Mouse (Mus musculus) R1 (cell line): Measurements from ENCODE around the gene Mbnl2.
A peak's percentile ranks its signal among the peaks of the same experiment; 100 is the strongest.

ENCODE experiments used
- DNase-seq: peaks from one replicate; pipeline ENCODE4 v3.0.0-alpha.2; 2018; ENCODE audit warnings: low read depth, low spot score

The Mbnl2 gene

DNA sequence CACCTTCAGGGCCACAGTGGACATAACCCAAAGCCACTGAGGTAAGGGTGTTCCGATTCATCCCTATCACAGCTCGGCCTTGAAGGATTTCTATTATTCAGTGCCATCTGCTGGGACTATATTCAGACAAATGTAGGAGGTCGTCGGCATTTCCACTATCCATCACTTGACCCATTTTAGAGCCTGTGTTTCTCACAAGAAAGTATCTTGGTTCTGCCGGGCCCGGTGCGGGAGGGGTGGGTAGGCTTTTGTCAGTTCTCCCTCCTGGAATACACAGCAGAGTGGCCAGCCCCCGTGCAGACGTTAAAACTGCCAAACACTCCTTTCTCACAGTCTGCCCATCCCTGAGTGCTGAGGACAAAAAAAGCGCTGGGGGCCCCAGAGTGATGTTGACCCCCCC is 134.4 kb downstream of the Mbnl2 start:
- no peak for DNase-seq

DNA sequence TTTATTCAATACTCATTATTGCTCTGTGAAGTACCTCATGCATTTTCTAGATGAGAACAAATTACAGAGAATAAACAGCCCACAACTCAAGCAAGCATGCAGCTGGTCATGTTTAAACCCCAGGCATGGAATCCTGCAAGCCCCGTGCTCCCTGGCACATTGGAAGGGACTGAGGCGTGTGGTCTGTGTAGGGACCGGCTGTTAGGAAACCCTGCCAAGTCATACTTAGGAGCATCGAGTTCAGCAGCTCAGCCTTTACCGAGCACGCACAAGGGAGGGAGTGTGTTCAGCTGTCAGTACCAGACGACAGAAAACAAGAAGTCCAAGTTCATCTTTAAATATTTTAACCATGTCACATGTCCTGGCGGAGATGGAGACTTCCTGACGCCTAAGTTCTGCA is 141.4 kb downstream of the Mbnl2 start:
- no peak for DNase-seq

DNA sequence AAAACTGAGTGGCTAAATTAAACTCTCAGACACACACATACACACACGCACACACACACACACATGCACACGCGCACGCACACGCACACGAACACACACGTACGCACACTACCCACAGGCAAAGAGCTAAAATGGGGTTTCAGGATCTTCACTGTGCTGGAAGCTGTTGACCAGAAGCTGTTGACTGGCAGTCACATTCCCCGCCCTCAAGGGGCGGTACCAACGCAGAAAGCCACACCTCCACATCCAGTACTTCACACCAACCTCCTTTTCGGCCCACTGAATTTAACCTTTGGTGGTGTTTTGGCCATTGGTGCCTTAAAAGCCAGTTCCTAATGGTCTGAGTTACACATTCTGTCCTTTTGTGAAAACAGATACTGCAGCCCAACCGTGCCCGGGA is 143.5 kb downstream of the Mbnl2 start:
- peak; percentile 77 for DNase-seq

DNA sequence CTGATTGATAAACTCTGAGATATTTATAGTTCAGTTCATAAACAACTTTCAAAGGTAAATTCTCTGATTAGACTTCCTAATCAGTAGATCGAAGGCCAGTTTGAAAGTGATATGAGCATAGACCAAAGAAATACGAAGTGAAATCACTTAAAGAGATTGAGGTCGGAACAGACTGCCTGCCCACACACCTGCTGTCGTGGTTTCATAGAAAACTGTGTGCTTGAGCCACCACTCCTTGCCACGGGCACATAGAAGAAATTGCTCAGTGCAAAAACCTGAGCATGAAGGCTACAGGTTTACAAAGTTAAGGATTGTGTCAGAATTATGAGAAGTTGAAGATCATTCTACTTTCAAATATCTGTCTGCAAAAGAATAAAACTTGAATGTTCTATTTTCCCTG is 153.0 kb downstream of the Mbnl2 start:
- no peak for DNase-seq

DNA sequence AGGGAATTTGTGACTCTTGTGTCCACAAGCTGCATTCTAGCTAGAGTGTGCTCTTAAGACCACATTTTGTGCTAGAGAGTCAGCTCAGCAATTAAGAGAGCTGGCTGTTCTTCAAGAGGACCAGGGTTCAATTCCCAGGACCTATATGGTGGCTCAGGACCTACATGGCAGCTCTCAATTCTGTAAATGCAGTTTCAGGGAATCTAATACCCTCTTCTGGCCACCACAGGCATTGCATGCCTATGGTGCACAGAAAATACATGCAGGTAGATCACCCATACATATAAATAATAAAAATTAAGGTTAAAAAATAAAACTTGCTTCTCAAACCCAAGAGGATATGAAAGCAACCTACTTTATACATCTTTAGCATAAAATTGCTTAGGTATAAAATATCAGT is 157.3 kb downstream of the Mbnl2 start:
- peak; percentile 42 for DNase-seq

DNA sequence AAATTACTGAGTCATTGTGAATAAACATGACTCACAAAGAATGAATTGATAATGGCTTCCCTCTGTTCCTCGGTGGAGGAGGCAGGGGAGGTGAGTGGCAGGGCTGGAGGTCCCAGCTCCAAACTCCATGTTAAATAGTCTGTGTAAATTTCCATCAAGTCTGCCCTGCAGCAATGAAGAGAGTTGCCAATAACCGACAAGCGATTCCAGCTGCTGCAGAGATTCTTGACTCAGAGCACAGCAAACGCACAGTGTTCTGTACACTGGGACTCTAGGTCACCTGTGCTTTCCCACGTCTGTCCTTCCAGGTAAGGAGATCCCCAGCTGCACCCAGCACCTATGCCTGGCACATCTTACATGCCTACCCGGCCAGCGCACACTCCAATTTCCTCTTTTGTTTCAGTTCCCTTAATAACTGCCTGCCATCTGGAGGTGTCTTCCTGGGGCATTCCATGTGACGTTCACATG is 158.5 kb downstream of the Mbnl2 start:
- DNase-seq, result no peak

DNA sequence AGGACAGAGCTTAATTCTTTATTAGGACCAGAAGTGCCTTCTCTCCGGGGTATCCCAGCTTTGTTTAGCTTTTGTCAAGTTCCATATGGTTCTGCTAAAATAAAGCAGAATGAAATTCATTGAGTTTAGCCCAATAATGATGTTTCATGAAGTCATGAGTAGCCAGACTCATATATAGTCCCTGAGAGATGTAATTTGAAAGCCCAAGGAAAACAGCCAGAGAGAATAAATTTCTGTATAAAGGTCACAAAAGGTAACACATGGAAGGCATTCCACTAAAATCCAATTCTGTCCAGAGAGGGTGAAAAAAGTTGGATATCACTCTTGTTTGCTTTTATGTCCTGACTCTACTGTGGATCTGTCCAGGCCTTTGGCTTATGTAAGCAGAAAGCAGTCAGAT is 159.4 kb downstream of the Mbnl2 start:
- DNase-seq, result no peak

DNA sequence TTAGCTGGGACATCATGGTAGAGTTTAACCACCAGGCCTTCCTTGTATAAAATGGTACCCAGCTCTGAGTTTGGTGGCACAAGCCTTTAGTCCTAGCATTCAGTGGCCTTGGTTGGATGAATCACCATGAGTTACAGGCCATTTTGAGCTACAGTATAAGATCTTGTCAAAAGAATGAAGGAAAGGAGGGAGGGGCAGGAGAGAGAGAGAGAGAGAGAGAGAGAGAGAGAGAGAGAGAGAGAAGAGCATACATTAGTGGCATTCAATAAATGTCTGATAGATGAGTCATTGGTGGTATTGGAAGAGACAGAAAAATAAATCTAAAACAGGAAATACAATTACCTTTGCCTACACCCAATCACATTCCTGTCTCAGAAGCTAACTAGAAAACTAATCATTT is 165.2 kb downstream of the Mbnl2 start:
- no peak for DNase-seq

DNA sequence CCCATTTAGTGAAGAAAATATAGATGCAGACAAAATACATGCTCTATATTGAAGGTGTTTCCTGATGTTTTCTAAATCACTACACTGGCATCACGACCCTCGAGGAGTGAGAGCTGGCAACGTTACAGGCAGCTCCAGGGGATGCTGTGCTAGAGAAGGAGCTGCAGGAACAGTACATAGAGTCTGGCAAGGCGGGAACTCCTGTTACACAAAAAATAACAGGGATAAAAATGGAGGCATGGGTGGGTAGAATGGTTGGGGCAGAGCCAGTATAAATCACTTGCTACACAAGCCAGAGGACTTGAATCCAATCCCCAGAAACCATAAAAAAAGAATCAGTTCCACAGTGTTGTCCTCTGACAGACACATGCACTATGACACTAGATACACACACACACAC is 165.8 kb downstream of the Mbnl2 start:
- no peak for DNase-seq

DNA sequence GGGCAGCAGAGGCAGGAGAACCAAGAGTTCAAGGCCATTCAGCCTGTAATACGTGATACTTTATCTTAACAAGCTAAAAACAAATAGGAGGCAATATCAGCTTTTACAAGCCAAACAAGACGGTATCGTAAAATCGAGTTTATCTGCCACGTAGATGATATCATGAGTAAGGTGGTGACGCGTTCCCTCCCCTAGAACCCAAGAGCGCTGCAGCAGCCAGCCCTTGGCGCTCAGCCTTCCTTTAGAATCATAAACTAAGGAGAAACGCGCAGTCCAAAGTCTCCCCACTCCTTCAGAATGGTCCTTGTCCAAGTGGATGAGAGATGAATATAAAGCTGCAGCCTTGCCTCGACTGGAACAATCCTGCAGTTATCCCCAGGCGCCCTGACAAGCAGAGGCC is 166.4 kb downstream of the Mbnl2 start:
- no peak for DNase-seq

DNA sequence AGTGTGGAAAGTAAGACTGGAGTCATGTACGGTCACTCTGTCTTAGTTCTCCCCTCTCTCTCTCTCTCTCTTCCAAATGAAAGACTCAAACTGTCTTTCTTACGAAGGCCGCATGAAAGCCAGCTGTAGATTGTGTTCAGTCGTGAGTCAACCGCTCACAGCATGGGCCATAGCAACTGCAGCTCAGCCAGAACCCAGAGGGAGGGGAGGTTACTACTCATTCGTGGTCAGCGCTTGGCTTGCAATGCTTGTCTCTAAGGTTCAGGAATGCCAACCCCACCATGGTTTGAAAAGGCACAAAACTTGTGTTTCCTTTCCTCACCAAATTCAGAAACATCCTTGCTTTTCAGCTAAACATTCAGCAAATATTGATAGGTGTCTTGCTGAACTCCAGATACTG is 178.8 kb downstream of the Mbnl2 start:
- DNase-seq, result no peak

DNA sequence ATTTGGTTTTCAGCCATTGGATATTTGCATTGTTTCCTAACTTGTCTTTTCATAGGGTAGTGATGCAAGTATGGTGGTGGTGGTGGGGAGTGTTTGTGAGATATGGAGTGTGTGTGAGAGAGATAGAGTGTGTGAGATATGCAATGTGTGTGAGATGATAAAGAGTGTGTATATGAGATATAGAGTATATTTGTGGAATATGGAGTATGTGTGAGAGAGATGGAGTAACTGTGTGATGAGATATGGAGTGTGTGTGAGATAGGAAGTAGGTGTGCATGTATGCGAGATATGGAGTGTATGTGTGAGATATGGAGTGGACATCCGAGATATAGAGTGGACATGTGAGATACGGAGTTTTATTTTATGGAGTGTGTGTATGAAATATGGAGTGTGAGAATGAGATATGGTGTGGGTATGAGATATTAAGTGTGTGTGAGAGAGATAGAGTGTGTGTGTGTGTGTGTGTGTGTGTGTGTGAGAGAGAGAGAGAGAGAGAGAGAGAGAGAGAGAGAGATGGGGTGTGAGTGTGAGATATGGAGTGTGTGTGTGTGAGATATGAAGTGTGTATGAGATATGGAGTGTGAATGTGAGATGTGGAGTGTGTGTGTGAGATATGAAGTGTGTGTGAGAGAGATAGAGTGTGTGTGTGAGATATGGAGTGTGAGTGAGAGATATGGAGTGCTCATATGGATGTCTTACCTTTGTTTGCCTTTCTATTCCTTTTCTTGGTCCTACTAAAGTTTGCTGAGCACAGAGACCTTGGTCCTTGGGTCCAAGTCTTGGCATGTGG is 188.7 kb downstream of the Mbnl2 start:
- DNase-seq, result no peak

DNA sequence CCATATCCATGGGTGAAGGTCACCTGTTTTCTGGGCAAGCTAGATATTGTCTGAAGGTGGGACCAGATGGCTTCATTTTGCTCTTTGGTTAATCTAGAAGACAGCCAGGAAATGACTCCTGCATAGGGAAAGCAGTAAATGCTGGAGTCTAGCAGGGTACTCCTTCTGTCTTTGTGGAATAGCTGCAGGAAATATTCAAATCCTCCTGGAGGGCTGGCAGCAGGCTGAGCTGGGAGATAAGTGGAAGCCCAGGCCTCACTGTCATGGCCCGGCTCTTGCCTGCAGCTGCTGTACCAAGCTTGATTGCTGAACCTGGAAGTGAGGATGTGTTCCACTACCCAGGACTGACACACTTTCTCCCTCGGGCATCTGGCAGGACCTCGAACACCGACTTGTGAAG is 191.3 kb downstream of the Mbnl2 start:
- DNase-seq, result no peak

DNA sequence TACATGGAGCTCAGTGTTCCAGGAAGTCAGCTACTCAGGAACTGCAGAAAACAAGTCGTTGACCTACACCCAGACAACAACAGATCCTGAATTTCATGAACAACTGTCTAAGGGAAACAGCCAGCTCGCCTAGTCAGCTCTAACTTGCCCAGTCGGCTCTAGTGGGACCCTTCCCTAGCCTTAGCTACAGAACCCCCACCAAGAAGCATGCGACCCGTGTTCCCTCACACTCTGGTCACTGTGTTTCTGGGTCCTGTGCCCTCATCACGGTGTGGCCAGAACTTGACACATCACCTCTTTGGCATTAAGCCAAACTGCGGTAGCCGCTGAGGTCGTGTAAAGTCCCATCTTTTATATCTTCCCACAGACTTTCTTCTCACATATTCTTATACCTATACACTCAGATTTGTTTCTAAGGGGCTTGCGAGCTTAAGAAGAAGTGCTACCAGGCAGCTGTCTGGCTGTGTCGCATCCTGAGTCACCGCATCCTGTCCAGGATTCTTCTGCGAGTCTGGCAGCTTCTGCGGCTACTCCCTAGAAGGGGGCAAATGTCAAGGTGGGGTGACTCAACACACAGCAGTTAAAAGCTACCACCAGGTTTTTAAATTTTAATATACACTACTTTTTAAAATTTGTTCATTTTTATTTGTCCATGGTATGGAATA is 193.8 kb downstream of the Mbnl2 start:
- no peak for DNase-seq

DNA sequence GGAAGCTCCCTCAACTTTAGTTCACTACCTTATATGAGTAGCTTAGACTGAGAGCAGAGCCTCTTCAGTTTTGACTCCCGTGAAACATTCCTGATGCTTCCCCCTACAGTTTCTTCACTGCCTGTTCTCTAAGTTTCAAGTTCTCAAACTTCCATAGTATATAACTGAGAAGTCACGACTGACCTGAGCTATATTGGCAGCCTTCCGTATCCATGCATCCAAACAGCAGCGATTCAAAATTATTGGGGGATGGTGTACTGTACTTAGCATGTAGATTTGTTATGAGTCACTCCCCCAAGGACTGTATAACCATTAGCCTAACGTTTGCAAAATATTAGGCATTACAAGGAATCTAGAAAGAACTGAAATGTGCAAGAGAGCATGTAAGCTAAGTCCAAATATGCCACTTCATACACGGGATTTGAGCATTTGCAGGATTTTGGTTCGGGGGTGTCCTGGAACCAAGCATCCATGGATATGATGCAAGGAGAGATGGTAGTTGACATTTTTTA is 200.8 kb downstream of the Mbnl2 start:
- DNase-seq, result no peak

DNA sequence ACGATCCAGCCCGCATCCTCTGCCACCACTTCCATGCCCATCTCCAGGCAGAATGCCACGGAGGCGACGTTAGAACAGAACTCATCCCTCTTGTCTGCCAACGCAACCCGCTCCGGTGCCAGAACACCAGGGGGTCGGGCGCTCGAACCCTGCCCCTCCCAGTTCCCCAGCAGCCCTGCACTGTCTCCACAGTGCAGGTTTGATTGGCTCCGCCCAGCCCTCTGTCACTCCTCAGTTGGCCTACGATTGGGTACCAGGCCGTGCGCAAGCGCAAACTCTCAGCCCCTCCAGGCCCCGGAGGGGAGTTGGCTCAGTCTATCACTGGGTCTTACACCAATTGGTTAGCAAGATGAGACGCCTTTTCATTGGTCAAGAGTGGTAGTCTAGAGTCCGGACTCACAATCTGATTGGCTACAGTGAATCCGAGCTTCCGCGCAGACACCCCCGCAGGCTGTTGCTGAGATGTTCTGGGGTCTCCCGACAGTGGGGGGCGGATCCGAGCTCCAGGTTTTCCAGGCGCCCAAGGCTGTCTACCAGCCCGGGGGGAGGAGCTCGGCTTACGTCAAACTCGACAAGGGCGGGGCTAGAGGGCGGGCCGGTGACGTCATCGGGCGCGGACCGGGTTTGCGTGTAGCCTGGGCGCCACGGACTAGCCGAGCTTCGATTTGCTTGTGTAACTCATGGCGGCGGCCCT is 202.0 kb downstream of the Mbnl2 start:
- peak; percentile 100 for DNase-seq

DNA sequence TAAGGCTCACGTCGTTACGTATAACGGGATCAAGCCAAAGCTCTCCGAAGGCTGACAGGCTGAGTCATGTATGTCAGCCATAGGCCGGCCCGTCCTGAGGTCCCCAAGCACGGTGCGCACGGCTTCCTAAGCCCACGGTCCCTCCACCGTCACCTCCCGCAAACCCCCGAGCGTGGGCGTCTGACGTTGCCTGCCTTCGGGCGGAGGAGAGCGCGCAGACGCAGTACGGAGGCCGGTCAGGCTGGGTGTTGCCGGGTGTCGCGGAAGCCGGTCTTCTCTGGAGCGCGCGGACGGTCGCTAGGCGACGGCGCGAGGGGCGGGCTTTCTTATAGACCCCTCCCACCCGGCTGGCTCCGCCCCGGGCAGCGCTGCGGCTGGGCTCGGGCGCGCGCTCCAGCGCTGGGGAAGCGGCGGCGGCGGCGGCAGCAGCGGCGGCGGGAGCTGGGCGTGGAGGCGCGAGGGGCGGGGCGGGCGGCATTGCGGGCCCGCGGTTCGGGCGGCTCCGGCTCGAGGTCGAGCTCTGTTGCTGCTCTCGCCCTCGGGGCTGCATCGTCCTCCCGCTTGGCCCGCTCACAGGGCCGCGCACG is 202.6 kb downstream of the Mbnl2 start, which contains the start of gene Rap2a:
Gene Rap2a (plus strand): TSS at position 463 of the 587 bp plus-strand sequence.
- peak; percentile 90 for DNase-seq

DNA sequence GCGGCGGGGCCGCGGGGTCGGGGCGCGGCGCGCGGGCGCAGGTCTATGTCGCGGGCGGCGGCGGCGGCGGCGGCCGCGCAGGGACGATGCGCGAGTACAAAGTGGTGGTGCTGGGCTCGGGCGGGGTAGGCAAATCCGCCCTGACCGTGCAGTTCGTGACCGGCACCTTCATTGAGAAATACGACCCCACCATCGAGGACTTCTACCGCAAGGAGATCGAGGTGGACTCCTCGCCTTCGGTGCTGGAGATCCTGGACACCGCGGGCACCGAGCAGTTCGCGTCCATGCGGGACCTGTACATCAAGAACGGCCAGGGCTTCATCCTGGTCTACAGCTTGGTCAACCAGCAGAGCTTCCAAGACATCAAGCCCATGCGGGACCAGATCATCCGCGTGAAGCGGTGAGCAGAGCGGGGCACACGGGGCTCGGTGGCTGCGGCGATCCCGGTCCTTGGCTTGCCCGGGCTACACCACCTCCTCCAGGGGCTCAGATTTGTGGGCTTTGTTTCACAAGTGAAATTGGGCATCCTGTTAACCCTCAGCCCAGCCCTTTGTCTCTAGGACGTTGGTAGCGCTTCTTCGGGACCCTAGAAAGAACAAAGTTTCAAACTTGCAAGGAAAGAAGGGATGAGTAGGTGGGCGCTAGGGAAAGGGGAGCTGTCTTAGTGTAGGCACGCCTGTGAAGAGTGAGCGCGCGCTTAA is 203.3 kb downstream of the Mbnl2 start:
- peak; percentile 41 for DNase-seq

DNA sequence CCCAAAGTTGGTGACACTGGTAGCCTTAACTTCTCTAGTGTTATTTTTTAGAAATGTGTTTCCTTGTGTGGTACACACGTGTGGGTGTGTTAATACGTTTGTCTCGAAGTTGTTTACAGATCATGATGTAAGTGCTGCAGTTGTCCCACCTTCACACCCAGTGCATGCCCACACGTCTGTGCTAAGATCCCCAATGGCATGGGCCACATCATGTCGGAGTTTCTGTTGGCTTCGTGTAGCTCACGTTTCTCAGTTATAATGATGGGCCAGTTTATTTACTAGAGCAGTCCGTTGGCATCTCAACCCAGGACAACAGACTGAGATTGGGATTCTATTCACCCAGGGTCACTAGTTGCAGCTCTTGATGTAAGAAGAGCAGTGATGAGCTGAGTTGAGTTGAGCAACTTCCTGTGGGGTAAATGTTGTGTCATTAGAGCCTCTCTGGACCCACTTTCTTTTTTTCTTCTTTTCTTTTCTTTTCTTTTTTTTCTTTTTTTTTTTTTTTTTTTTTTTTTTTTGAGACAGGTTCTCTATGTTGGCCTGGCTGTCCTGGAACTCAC is 205.0 kb downstream of the Mbnl2 start:
- DNase-seq, result no peak

DNA sequence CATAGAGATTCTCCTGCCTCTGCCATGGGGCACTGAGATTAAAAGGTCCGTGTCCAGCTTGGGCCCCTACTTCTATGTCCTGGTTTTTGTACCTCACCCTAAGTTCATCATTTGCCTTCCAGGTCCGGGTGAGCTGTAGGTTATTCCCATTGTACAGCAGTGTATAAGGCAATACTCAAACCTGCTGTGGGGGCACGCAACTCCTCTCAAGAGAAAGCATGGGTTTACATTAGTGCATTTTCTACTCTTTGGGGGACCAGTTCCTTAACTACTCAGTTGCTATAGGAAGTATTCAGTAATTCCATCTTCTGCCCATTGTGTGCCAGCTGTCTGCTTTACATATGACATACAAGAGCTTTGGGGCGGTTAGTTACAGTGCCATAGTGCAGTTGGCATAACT is 205.5 kb downstream of the Mbnl2 start:
- no peak for DNase-seq
